Mouse (Mus musculus) retina, embryonic 14.5 days (tissue): ENCODE results near the gene 6030468B19Rik.

Source experiments
- DNase-seq: peaks from one replicate; pipeline ENCODE4 v3.0.0-alpha.2; 2015; ENCODE audit warnings: low spot score

Gene 6030468B19Rik

GRCm38 (mm10) chr11:117797511-117798159 is at the start of gene 6030468B19Rik:
Gene 6030468B19Rik, plus strand, starts transcription at chr11:117797660.
- no peak for DNase-seq

GRCm38 (mm10) chr11:117748628-117749027 is 48.8 kb upstream of the 6030468B19Rik start:
- DNase-seq = no peak

GRCm38 (mm10) chr11:117749414-117749813 is 48.0 kb upstream of the 6030468B19Rik start:
- no peak for DNase-seq

- DNase-seq = no peak
These were observed 45.9 kb upstream of the 6030468B19Rik start for GRCm38 (mm10) chr11:117751544-117751943.

GRCm38 (mm10) chr11:117755891-117756290 is 41.6 kb upstream of the 6030468B19Rik start:
- DNase-seq = no peak

- no peak for DNase-seq
These were observed 38.2 kb upstream of the 6030468B19Rik start for GRCm38 (mm10) chr11:117759267-117759666.

GRCm38 (mm10) chr11:117760374-117761119 is 36.9 kb upstream of the 6030468B19Rik start:
- DNase-seq = no peak

- no peak for DNase-seq
These were observed 35.7 kb upstream of the 6030468B19Rik start for GRCm38 (mm10) chr11:117761801-117762200.

- DNase-seq = no peak
These were observed 35.2 kb upstream of the 6030468B19Rik start for GRCm38 (mm10) chr11:117762246-117762645.

- DNase-seq = no peak
These were observed 33.1 kb upstream of the 6030468B19Rik start for GRCm38 (mm10) chr11:117764319-117764718.

GRCm38 (mm10) chr11:117765361-117765760 is 32.1 kb upstream of the 6030468B19Rik start:
- no peak for DNase-seq

- DNase-seq = no peak
These were observed 31.2 kb upstream of the 6030468B19Rik start for GRCm38 (mm10) chr11:117766275-117766674.

- no peak for DNase-seq
These were observed 28.5 kb upstream of the 6030468B19Rik start for GRCm38 (mm10) chr11:117768725-117769682.

GRCm38 (mm10) chr11:117769683-117770047 is 27.8 kb upstream of the 6030468B19Rik start:
- no peak for DNase-seq

GRCm38 (mm10) chr11:117770407-117770806 is 27.1 kb upstream of the 6030468B19Rik start:
- DNase-seq = no peak

GRCm38 (mm10) chr11:117772352-117772751 is 25.1 kb upstream of the 6030468B19Rik start:
- no peak for DNase-seq

GRCm38 (mm10) chr11:117774925-117775324 is 22.5 kb upstream of the 6030468B19Rik start:
- DNase-seq = no peak

GRCm38 (mm10) chr11:117775540-117775939 is 21.9 kb upstream of the 6030468B19Rik start:
- no peak for DNase-seq

- no peak for DNase-seq
These were observed 21.2 kb upstream of the 6030468B19Rik start for GRCm38 (mm10) chr11:117776085-117776792.

- no peak for DNase-seq
These were observed 20.3 kb upstream of the 6030468B19Rik start for GRCm38 (mm10) chr11:117777111-117777510.

- no peak for DNase-seq
These were observed 19.4 kb upstream of the 6030468B19Rik start for GRCm38 (mm10) chr11:117778031-117778430.
